Mouse (Mus musculus) spleen, adult 2 months (tissue): ENCODE results near the gene Tmem144. TPM values are rescaled to one million over a fixed set of nuclear protein-coding genes. Genes with fewer than 3 reads are reported as not detected.
A peak's percentile ranks its signal among the peaks of the same experiment; 100 is the strongest.

Experiments used
- DNase-seq, 2 experiments: peaks; one replicate each; pipeline versions ENCODE4 v3.0.0 to v3.0.0-alpha.2; 2012 to 2021; ENCODE audit warnings: low spot score in 2 of 2, low read depth in 1 of 2
- H3K27ac ChIP-seq: fragments of 200-500 bp; 2 replicates; pipeline ENCODE4 v1.5.1; 2012; ENCODE audit warnings: low read length, inconsistent platforms; ENCODE audit not compliant: insufficient read depth
- H3K27me3 ChIP-seq: fragments of 200-500 bp; 2 replicates; pipeline ENCODE4 v1.6.1; 2012; ENCODE audit warnings: mild to moderate bottlenecking, moderate library complexity, low read length, inconsistent platforms; ENCODE audit not compliant: control insufficient read depth, insufficient read depth
- H3K36me3 ChIP-seq: fragments of 200-500 bp; 2 replicates; pipeline ENCODE4 v1.6.1; 2012; ENCODE audit warnings: mild to moderate bottlenecking, low read length, inconsistent platforms; ENCODE audit not compliant: control insufficient read depth, insufficient read depth
- H3K4me1 ChIP-seq: fragments of 200-500 bp; 2 replicates; pipeline ENCODE4 v1.6.1; 2011; ENCODE audit warnings: inconsistent platforms; ENCODE audit not compliant: control insufficient read depth, insufficient read depth, insufficient read length
- H3K4me3 ChIP-seq: fragments of 200-500 bp; 2 replicates; pipeline ENCODE4 v1.5.1; 2011; ENCODE audit warnings: mild to moderate bottlenecking, inconsistent platforms; ENCODE audit not compliant: insufficient read depth, insufficient read length; ENCODE audit errors: extremely low read depth
- CTCF ChIP-seq: fragments of 200-500 bp; IDR thresholded peaks from 2 replicates; pipeline ENCODE4 v1.5.1; 2011; ENCODE audit warnings: mild to moderate bottlenecking, inconsistent platforms; ENCODE audit not compliant: insufficient read depth, insufficient read length, insufficient replicate concordance; ENCODE audit errors: extremely low read depth
- POLR2A ChIP-seq: fragments of 200-500 bp; IDR thresholded peaks from 2 replicates; pipeline ENCODE4 v1.6.1; 2011; ENCODE audit warnings: low read depth, low read length, inconsistent platforms
- WGBS: fragments of 180-500 bp; shearing (Covaris S2); methylation state at CpG from one replicate; pipeline ENCODE4 v1.1.7; 2018; 5-methylcytosine and 5-hydroxymethylcytosine counted together
- polyA plus RNA-seq: library from polyadenylated mRNA; depleted of rRNA; stranded (reverse); fragments of >200 nt; gene quantifications from 2 replicates; pipeline ENCODE4 v1.2.3, GENCODE M21; 2012

Tmem144 gene
- polyA plus RNA-seq, 1 experiment, result 0.15 TPM

- peak; percentile 15 to 38 for DNase-seq
These were observed 30.5 kb upstream of the Tmem144 start for GRCm38 (mm10) chr3:79883092-79883491.

GRCm38 (mm10) chr3:79881645-79882044 is 29.1 kb upstream of the Tmem144 start:
- Histone ChIP-seq H3K36me3 (no peaks in the 10 kb centered on the region), H3K4me3 (no peak overlapping the region), H3K27me3 (no peaks in the 10 kb centered on the region), H3K27ac (no peak overlapping the region), H3K4me1 (no peaks in the 10 kb centered on the region; the same call in 1 of the 2 replicates)
- 68% methylated on average over 2 of the region's 2 CpGs for WGBS
- TF ChIP-seq POLR2A (no peak), CTCF (no peak)
- no peak for DNase-seq

More at GRCm38 (mm10) chr3:79883092-79883491, 30.5 kb upstream of the Tmem144 start:
- Histone ChIP-seq H3K36me3 (no peaks in the 10 kb centered on the region), H3K27me3 (no peaks in the 10 kb centered on the region), H3K4me1 (no peaks in the 10 kb centered on the region; the same call in 1 of the 2 replicates), H3K4me3 (no peak overlapping the region), H3K27ac (no peak overlapping the region)
- 39% methylated on average over 7 of the region's 7 CpGs for WGBS
- TF ChIP-seq CTCF (peak; percentile 62; the same call in 1 of the 2 replicates), POLR2A (no peak)

- no peak for DNase-seq
- H3K27me3 ChIP-seq, result no peaks in the 10 kb centered on the region
- H3K36me3 ChIP-seq, result no peaks in the 10 kb centered on the region
- 74% methylated on average over 9 of the region's 9 CpGs for WGBS
- no peak overlapping the region for H3K4me3 ChIP-seq
- H3K4me1 ChIP-seq, result no peaks in the 10 kb centered on the region
- no peak overlapping the region for H3K27ac ChIP-seq
- no peak for TF ChIP-seq CTCF
- TF ChIP-seq POLR2A, result no peak
These were observed 26.7 kb upstream of the Tmem144 start for GRCm38 (mm10) chr3:79879246-79879645.

- no peak for TF ChIP-seq POLR2A
- no peak for TF ChIP-seq CTCF
- H3K27me3 ChIP-seq, result no peaks in the 10 kb centered on the region
- 79% methylated on average over 3 of the region's 3 CpGs for WGBS
- no peaks in the 10 kb centered on the region for H3K36me3 ChIP-seq
- no peaks in the 10 kb centered on the region for H3K4me1 ChIP-seq
- H3K27ac ChIP-seq, result no peak overlapping the region
- DNase-seq, result no peak
- no peak overlapping the region for H3K4me3 ChIP-seq
These were observed 25.8 kb upstream of the Tmem144 start for GRCm38 (mm10) chr3:79878350-79878749.

GRCm38 (mm10) chr3:79875471-79875870 is 22.9 kb upstream of the Tmem144 start:
- Histone ChIP-seq H3K4me3 (no peak overlapping the region), H3K27me3 (no peaks in the 10 kb centered on the region), H3K4me1 (no peaks in the 10 kb centered on the region), H3K27ac (no peak overlapping the region), H3K36me3 (no peaks in the 10 kb centered on the region)
- DNase-seq, result no peak
- 90% methylated on average over 5 of the region's 5 CpGs for WGBS
- TF ChIP-seq CTCF (no peak), POLR2A (no peak)

- no peak for TF ChIP-seq CTCF
- TF ChIP-seq POLR2A, result no peak
- no peak overlapping the region for H3K27ac ChIP-seq
- 58% methylated on average over 1 of the region's 1 CpGs for WGBS
These were observed 14.6 kb upstream of the Tmem144 start for GRCm38 (mm10) chr3:79867121-79867709.

GRCm38 (mm10) chr3:79866526-79866925 is 14.0 kb upstream of the Tmem144 start:
- Histone ChIP-seq H3K27me3 (no peaks in the 10 kb centered on the region), H3K4me3 (no peak overlapping the region), H3K36me3 (no peaks in the 10 kb centered on the region), H3K4me1 (no peaks in the 10 kb centered on the region), H3K27ac (no peak overlapping the region)
- no peak for TF ChIP-seq CTCF
- WGBS, result 92% methylated on average over 9 of the region's 9 CpGs
- no peak for DNase-seq

More at GRCm38 (mm10) chr3:79867121-79867709, 14.6 kb upstream of the Tmem144 start:
- DNase-seq, result no peak
- no peaks in the 10 kb centered on the region for H3K36me3 ChIP-seq
- no peaks in the 10 kb centered on the region for H3K4me1 ChIP-seq
- no peak overlapping the region for H3K4me3 ChIP-seq
- H3K27me3 ChIP-seq, result no peaks in the 10 kb centered on the region
